Mouse (Mus musculus): ENCODE data around the gene Sept10.

- TF ChIP-seq CTCF (IDR thresholded peaks at IDR 0.05; ENCODE audit: borderline replicate concordance, insufficient read depth, low read length): no peak
- no peak for TF ChIP-seq POLR2A (IDR thresholded peaks at IDR 0.05; ENCODE audit: low read depth, low read length)
Measured at GRCm38 (mm10) chr10:59265674-59266073, 44.0 kb upstream of the Sept10 start.

Measured in embryonic fibroblast, embryonic 13.5 days (primary cell).